Mouse (Mus musculus) liver, embryonic 14.5 days (tissue): ENCODE data around the gene Lrrc4c.

ENCODE experiments used
- CTCF ChIP-seq: IDR thresholded peaks from 2 replicates; pipeline ENCODE4 v1.5.1; 2016; ENCODE audit warnings: antibody characterized with exemption, low read depth, control low read depth
- EP300 ChIP-seq: IDR thresholded peaks from 2 replicates; pipeline ENCODE4 v1.6.1; 2016; ENCODE audit warnings: antibody characterized with exemption, low read depth

DNA sequence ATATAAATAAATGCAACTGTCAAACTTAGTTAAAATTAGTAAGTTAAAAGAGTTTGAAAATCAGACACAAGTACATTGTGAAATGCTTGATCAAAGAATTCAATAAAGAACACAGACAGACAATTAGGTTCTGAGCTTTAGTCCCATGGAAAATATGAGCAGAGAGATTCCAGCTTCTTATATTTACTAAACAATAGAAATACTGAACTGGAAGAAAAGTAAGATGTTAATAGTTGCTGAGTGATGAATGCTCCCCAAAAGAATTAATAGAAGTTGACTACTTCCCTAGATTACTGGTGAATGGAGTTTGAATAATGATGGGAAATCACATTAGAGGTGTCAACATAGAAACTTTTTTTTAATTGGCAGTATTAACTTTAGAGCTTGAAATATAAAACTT, 1323.7 kb downstream of the Lrrc4c start:
- no peak for TF ChIP-seq EP300
- no peak for TF ChIP-seq CTCF
